Mouse (Mus musculus) adrenal gland, postnatal 14 days (tissue): ENCODE measurements around the gene Ugt1a2. TPM values are rescaled to one million over a fixed set of nuclear protein-coding genes. Genes with fewer than 3 reads are reported as not detected.
"Not testable (repeated sequence)": the region's sequence is repeated elsewhere in the genome, so short reads cannot be mapped to it uniquely, and the experiment has no call there.

ENCODE experiments used
- DNase-seq: peaks from one replicate; pipeline ENCODE4 v3.0.0; 2021; ENCODE audit warnings: mixed read lengths
- total RNA-seq: library from RNA; stranded (reverse); gene quantifications from 2 replicates; pipeline ENCODE4 v1.2.3, GENCODE M21; 2021

Ugt1a2 gene
- total RNA-seq, 1 experiment from 2014 or later, result 0.22 TPM

- no peak for DNase-seq
These were observed 17.6 kb downstream of the Ugt1a2 start for GRCm38 (mm10) chr1:88218051-88218450.

- no peak for DNase-seq
These were observed 18.2 kb downstream of the Ugt1a2 start for GRCm38 (mm10) chr1:88218591-88218990.

GRCm38 (mm10) chr1:88219054-88219453, 18.7 kb downstream of the Ugt1a2 start:
- peak; percentile 7 for DNase-seq

GRCm38 (mm10) chr1:88220336-88220735, 19.9 kb downstream of the Ugt1a2 start:
- DNase-seq, result no peak

GRCm38 (mm10) chr1:88222216-88222615, 21.8 kb downstream of the Ugt1a2 start:
- no peak for DNase-seq

- DNase-seq, result not testable (repeated sequence)
These were observed 22.7 kb downstream of the Ugt1a2 start for GRCm38 (mm10) chr1:88223011-88223515.

GRCm38 (mm10) chr1:88223591-88223990, 23.2 kb downstream of the Ugt1a2 start:
- DNase-seq, result peak; percentile 33

GRCm38 (mm10) chr1:88224029-88224776, 23.8 kb downstream of the Ugt1a2 start:
- peak; percentile 62 for DNase-seq

- not testable (repeated sequence) for DNase-seq
These were observed 24.9 kb downstream of the Ugt1a2 start for GRCm38 (mm10) chr1:88225301-88225700.

- no peak for DNase-seq
These were observed 25.3 kb downstream of the Ugt1a2 start for GRCm38 (mm10) chr1:88225741-88226140.

GRCm38 (mm10) chr1:88226670-88227379, 26.4 kb downstream of the Ugt1a2 start, which contains the start of gene Mroh2a:
Mroh2a (plus strand) TSS chr1:88226986.
- peak; percentile 5 for DNase-seq

- no peak for DNase-seq
These were observed 27.1 kb downstream of the Ugt1a2 start for GRCm38 (mm10) chr1:88227482-88227881.

- peak; percentile 6 for DNase-seq
These were observed 27.7 kb downstream of the Ugt1a2 start for GRCm38 (mm10) chr1:88228121-88228520.

- peak; percentile 9 for DNase-seq
These were observed 29.2 kb downstream of the Ugt1a2 start for GRCm38 (mm10) chr1:88229566-88229965.

GRCm38 (mm10) chr1:88229986-88230385, 29.6 kb downstream of the Ugt1a2 start:
- peak; percentile 6 for DNase-seq

- DNase-seq, result no peak
These were observed 30.0 kb downstream of the Ugt1a2 start for GRCm38 (mm10) chr1:88230421-88230820.

GRCm38 (mm10) chr1:88230981-88231802, 30.8 kb downstream of the Ugt1a2 start:
- no peak for DNase-seq

GRCm38 (mm10) chr1:88231803-88232499, 31.6 kb downstream of the Ugt1a2 start:
- DNase-seq, result no peak

GRCm38 (mm10) chr1:88232664-88233380, 32.4 kb downstream of the Ugt1a2 start:
- no peak for DNase-seq

- no peak for DNase-seq
These were observed 33.2 kb downstream of the Ugt1a2 start for GRCm38 (mm10) chr1:88233421-88234247.
